Mouse (Mus musculus): Measurements from ENCODE around the gene Degs2. TPM values are rescaled to one million over a fixed set of nuclear protein-coding genes. Genes with fewer than 3 reads are reported as not detected.
A peak's percentile ranks its signal among the peaks of the same experiment; 100 is the strongest.

Degs2 gene
- total and polyA plus RNA-seq, 2 experiments from 2014 or later = 0.88 TPM; not detected in 1

GRCm38 (mm10) chr12:108686926-108687325 lies 15.2 kb downstream of the Degs2 start:
- Histone ChIP-seq H3K27ac (ENCODE audit: low read depth, low read length) (no peak overlapping the region), H3K4me1 (ENCODE audit: insufficient read depth) (no peaks in the 10 kb centered on the region), H3K4me2 (ENCODE audit: low read depth) (no peak overlapping the region), H3K9me3 (ENCODE audit: low read length) (no peaks in the 10 kb centered on the region), H3K9ac (no peak overlapping the region), H3K36me3 (ENCODE audit: insufficient read depth) (peaks cover 55% of the 10 kb centered on the region), H3K27me3 (ENCODE audit: insufficient read depth, low read length) (no peaks in the 10 kb centered on the region), H3K4me3 (ENCODE audit: low read depth, low read length) (no peak overlapping the region)
- no peak for DNase-seq
- peak; percentile 14; the same call in 1 of the 2 replicates for ATAC-seq
- no peak; the same call in 1 of the 2 replicates for TF ChIP-seq CTCF (IDR thresholded peaks at IDR 0.05; ENCODE audit: low read depth)
- WGBS = 68% methylated on average over 6 of the region's 6 CpGs

DNA sequence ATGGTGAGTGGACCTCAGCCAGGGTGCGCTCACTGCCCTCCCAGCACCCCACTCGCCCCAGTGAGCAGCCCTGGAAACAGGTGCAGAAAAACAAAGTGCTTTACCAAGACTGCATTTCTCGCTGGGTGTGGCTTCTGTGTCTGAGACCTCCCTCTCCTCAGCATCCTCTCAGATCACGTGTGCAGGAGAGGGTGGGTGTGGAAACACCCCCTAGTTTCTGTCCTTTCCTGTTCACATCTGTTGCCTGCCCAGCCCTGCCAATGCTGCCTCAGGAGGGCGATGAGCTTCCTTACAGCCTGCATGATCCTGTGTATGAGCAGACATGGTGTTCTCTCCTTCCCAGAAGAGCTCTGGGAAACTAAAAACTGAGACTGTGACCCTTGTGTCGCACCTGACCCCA lies 15.7 kb downstream of the Degs2 start:
- ATAC-seq (peak; percentile 5; the same call in 1 of the 2 replicates), DNase-seq (no peak)
- Histone ChIP-seq H3K36me3 (ENCODE audit: insufficient read depth) (peaks cover 59% of the 10 kb centered on the region), H3K27ac (ENCODE audit: low read depth, low read length) (no peak overlapping the region), H3K9me3 (ENCODE audit: low read length) (no peaks in the 10 kb centered on the region), H3K4me1 (ENCODE audit: insufficient read depth) (no peaks in the 10 kb centered on the region), H3K27me3 (ENCODE audit: insufficient read depth, low read length) (no peaks in the 10 kb centered on the region), H3K4me3 (ENCODE audit: low read depth, low read length) (no peak overlapping the region), H3K4me2 (ENCODE audit: low read depth) (no peak overlapping the region), H3K9ac (no peak overlapping the region)
- TF ChIP-seq CTCF (IDR thresholded peaks at IDR 0.05; ENCODE audit: low read depth) = no peak
- 75% methylated on average over 6 of the region's 6 CpGs for WGBS

- DNase-seq (no peak), ATAC-seq (no peak)
- H3K27ac ChIP-seq (ENCODE audit: low read depth, low read length) = no peak overlapping the region
- no peaks in the 10 kb centered on the region for H3K4me1 ChIP-seq (ENCODE audit: insufficient read depth)
- no peaks in the 10 kb centered on the region for H3K9me3 ChIP-seq (ENCODE audit: low read length)
- peaks cover 78% of the 10 kb centered on the region for H3K36me3 ChIP-seq (ENCODE audit: insufficient read depth)
- H3K4me2 ChIP-seq (ENCODE audit: low read depth) = no peak overlapping the region
- 87% methylated on average over 13 of the region's 13 CpGs for WGBS
- TF ChIP-seq CTCF (IDR thresholded peaks at IDR 0.05; ENCODE audit: low read depth) = no peak
- no peaks in the 10 kb centered on the region for H3K27me3 ChIP-seq (ENCODE audit: insufficient read depth, low read length)
- no peak overlapping the region for H3K9ac ChIP-seq
- no peak overlapping the region for H3K4me3 ChIP-seq (ENCODE audit: low read depth, low read length)
Observed at GRCm38 (mm10) chr12:108682240-108683023, 19.7 kb downstream of the Degs2 start.

DNA sequence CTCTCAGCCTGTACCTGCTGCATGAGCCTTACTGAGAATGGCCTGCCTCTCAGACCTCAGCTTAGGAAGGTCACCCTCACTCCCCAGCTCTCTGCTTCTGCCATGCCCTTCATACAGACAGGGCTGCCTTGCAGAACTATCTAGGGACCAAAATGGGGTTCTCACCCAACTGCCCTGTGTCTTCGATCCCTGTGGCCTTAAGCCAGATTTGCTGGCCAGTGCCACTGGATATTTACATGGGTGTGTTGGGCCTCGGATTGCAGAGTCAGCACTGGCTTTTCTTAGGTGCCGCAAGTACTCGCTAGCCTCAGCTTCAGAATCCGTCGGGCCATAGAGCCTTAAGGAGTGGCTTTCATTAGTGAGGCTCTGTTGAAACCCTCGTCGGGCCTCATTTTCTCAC lies 21.3 kb downstream of the Degs2 start:
- H3K36me3 ChIP-seq (ENCODE audit: insufficient read depth) = peaks cover 80% of the 10 kb centered on the region
- no peak for TF ChIP-seq CTCF (IDR thresholded peaks at IDR 0.05; ENCODE audit: low read depth)
- ATAC-seq (no peak), DNase-seq (no peak)
- WGBS = 91% methylated on average over 8 of the region's 8 CpGs
- H3K4me2 ChIP-seq (ENCODE audit: low read depth) = no peak overlapping the region
- H3K27ac ChIP-seq (ENCODE audit: low read depth, low read length) = no peak overlapping the region
- H3K4me1 ChIP-seq (ENCODE audit: insufficient read depth) = no peaks in the 10 kb centered on the region
- no peak overlapping the region for H3K4me3 ChIP-seq (ENCODE audit: low read depth, low read length)
- H3K9ac ChIP-seq = no peak overlapping the region
- no peaks in the 10 kb centered on the region for H3K9me3 ChIP-seq (ENCODE audit: low read length)
- no peaks in the 10 kb centered on the region for H3K27me3 ChIP-seq (ENCODE audit: insufficient read depth, low read length)

- no peak overlapping the region for H3K4me3 ChIP-seq (ENCODE audit: low read depth, low read length)
- no peak for ATAC-seq
- H3K36me3 ChIP-seq (ENCODE audit: insufficient read depth) = peaks cover 86% of the 10 kb centered on the region
- H3K27me3 ChIP-seq (ENCODE audit: insufficient read depth, low read length) = no peaks in the 10 kb centered on the region
- no peak overlapping the region for H3K27ac ChIP-seq (ENCODE audit: low read depth, low read length)
- no peaks in the 10 kb centered on the region for H3K4me1 ChIP-seq (ENCODE audit: insufficient read depth)
- TF ChIP-seq CTCF (IDR thresholded peaks at IDR 0.05; ENCODE audit: low read depth) = no peak
- DNase-seq = no peak
- WGBS = 89% methylated on average over 4 of the region's 4 CpGs
- H3K4me2 ChIP-seq (ENCODE audit: low read depth) = no peak overlapping the region
- no peaks in the 10 kb centered on the region for H3K9me3 ChIP-seq (ENCODE audit: low read length)
- no peak overlapping the region for H3K9ac ChIP-seq
Observed at GRCm38 (mm10) chr12:108678366-108678765, 23.7 kb downstream of the Degs2 start.

- WGBS = 93% methylated on average over 5 of the region's 5 CpGs
- no peak for TF ChIP-seq CTCF (IDR thresholded peaks at IDR 0.05; ENCODE audit: low read depth)
- H3K4me3 ChIP-seq (ENCODE audit: low read depth, low read length) = no peak overlapping the region
- no peaks in the 10 kb centered on the region for H3K9me3 ChIP-seq (ENCODE audit: low read length)
- H3K4me2 ChIP-seq (ENCODE audit: low read depth) = no peak overlapping the region
- H3K27me3 ChIP-seq (ENCODE audit: insufficient read depth, low read length) = no peaks in the 10 kb centered on the region
- H3K4me1 ChIP-seq (ENCODE audit: insufficient read depth) = no peaks in the 10 kb centered on the region
- no peak overlapping the region for H3K9ac ChIP-seq
- ATAC-seq (no peak), DNase-seq (no peak)
- H3K27ac ChIP-seq (ENCODE audit: low read depth, low read length) = no peak overlapping the region
- H3K36me3 ChIP-seq (ENCODE audit: insufficient read depth) = peaks cover 76% of the 10 kb centered on the region
Observed at GRCm38 (mm10) chr12:108677116-108677515, 25.0 kb downstream of the Degs2 start.

GRCm38 (mm10) chr12:108675614-108676401 lies 26.3 kb downstream of the Degs2 start:
- Histone ChIP-seq H3K36me3 (ENCODE audit: insufficient read depth) (peaks cover 71% of the 10 kb centered on the region), H3K4me3 (ENCODE audit: low read depth, low read length) (no peak overlapping the region), H3K4me2 (ENCODE audit: low read depth) (no peak overlapping the region), H3K9me3 (ENCODE audit: low read length) (no peaks in the 10 kb centered on the region), H3K9ac (no peak overlapping the region), H3K27ac (ENCODE audit: low read depth, low read length) (no peak overlapping the region), H3K27me3 (ENCODE audit: insufficient read depth, low read length) (no peaks in the 10 kb centered on the region), H3K4me1 (ENCODE audit: insufficient read depth) (no peaks in the 10 kb centered on the region)
- TF ChIP-seq CTCF (IDR thresholded peaks at IDR 0.05; ENCODE audit: low read depth) = peak; percentile 32; the same call in 1 of the 2 replicates
- no peak for DNase-seq
- WGBS = 84% methylated on average over 8 of the region's 8 CpGs
- ATAC-seq = peak; percentile 21; the same call in 1 of the 2 replicates

All from forebrain, postnatal 0 days (tissue).